Mouse (Mus musculus) CH12.LX (cell line): ENCODE data around the gene Foxred2. TPM values are rescaled to one million over a fixed set of nuclear protein-coding genes. Genes with fewer than 3 reads are reported as not detected.

Experiments
- DNase-seq: peaks from one replicate; pipeline ENCODE4 v3.0.0-alpha.2; 2013; ENCODE audit errors: extremely low read depth
- H3K27ac ChIP-seq: 2 replicates; pipeline ENCODE4 v1.5.1; 2012; ENCODE audit warnings: low read depth, mild to moderate bottlenecking, control low read depth, moderate library complexity; ENCODE audit not compliant: insufficient read depth
- H3K27me3 ChIP-seq: replicated peaks from 2 replicates; pipeline ENCODE3; 2012; ENCODE audit warnings: inconsistent platforms
- H3K36me3 ChIP-seq, 2 experiments: replicated peaks in 1 of 2; 2 replicates each; pipeline versions ENCODE3 to v1.6.1; 2012; ENCODE audit warnings: inconsistent platforms in 1 of 2, low read length in 1 of 2, mild to moderate bottlenecking in 1 of 2, mixed read lengths in 1 of 2, moderate library complexity in 1 of 2; ENCODE audit not compliant: control insufficient read depth in 1 of 2, insufficient read depth in 1 of 2
- H3K4me1 ChIP-seq, 2 experiments: 2 replicates each; pipeline ENCODE4 v1.6.1; 2012; ENCODE audit warnings: inconsistent platforms in 1 of 2, moderate library complexity in 1 of 2; ENCODE audit not compliant: insufficient read depth in 2 of 2, control insufficient read depth in 1 of 2
- H3K4me2 ChIP-seq: 2 replicates; pipeline ENCODE4 v1.6.1; 2012; ENCODE audit warnings: low read depth, mild to moderate bottlenecking, control low read depth; ENCODE audit not compliant: poor library complexity, insufficient read depth, severe bottlenecking
- H3K4me3 ChIP-seq, 3 experiments: fragments of 150-350 bp in 1 of 3; sonication (generic) in 1 of 3; replicated peaks in 1 of 3; 2 replicates each; pipeline versions ENCODE3 to v1.5.1; 2011 to 2012; ENCODE audit warnings: low read depth in 2 of 3, low read length in 2 of 3, mild to moderate bottlenecking in 2 of 3, moderate library complexity in 2 of 3, control low read depth in 1 of 3, improper control_type of control experiment in 1 of 3, inconsistent platforms in 1 of 3, mixed read lengths in 1 of 3; ENCODE audit not compliant: poor library complexity in 1 of 3
- H3K79me2 ChIP-seq: replicated peaks from 2 replicates; pipeline ENCODE4 v1.6.1; 2012; ENCODE audit warnings: mild to moderate bottlenecking, moderate library complexity; ENCODE audit not compliant: control insufficient read depth, poor library complexity, insufficient read depth, severe bottlenecking; ENCODE audit errors: extremely low read depth
- H3K9ac ChIP-seq: 2 replicates; pipeline ENCODE4 v1.6.1; 2012; ENCODE audit warnings: low read depth, mild to moderate bottlenecking, control low read depth, moderate library complexity; ENCODE audit not compliant: insufficient read depth
- H3K9me3 ChIP-seq: replicated peaks from 2 replicates; pipeline ENCODE3; 2012; ENCODE audit warnings: low read length, inconsistent platforms, mixed read lengths
- BHLHE40 ChIP-seq: IDR thresholded peaks from 2 replicates; pipeline ENCODE4 v1.6.1; 2011; ENCODE audit warnings: mild to moderate bottlenecking, low read depth, low read length, improper control_type of control experiment
- CHD1 ChIP-seq: IDR thresholded peaks from 2 replicates; pipeline ENCODE4 v1.6.1; 2012; ENCODE audit warnings: low read depth, low read length, improper control_type of control experiment, inconsistent platforms
- IRF4 ChIP-seq: IDR thresholded peaks from 2 replicates; pipeline ENCODE4 v1.6.1; 2014; ENCODE audit warnings: low read depth, mild to moderate bottlenecking, inconsistent platforms, low read length, improper control_type of control experiment
- JUN ChIP-seq: IDR thresholded peaks from 2 replicates; pipeline ENCODE4 v1.6.1; 2011; ENCODE audit warnings: low read depth, mild to moderate bottlenecking, low read length, improper control_type of control experiment, moderate library complexity; ENCODE audit not compliant: insufficient read depth
- MAX ChIP-seq: IDR thresholded peaks from 2 replicates; pipeline ENCODE4 v1.6.1; 2011; ENCODE audit warnings: low read length, improper control_type of control experiment
- MXI1 ChIP-seq: IDR thresholded peaks from 2 replicates; pipeline ENCODE4 v1.6.1; 2011; ENCODE audit warnings: mild to moderate bottlenecking, low read depth, low read length, improper control_type of control experiment
- NRF1 ChIP-seq: IDR thresholded peaks from 2 replicates; pipeline ENCODE4 v1.6.1; 2014; ENCODE audit warnings: low read depth, mild to moderate bottlenecking, inconsistent platforms, low read length, improper control_type of control experiment, moderate library complexity
- SMC3 ChIP-seq: IDR thresholded peaks from 2 replicates; pipeline ENCODE4 v1.6.1; 2011; ENCODE audit warnings: low read depth, low read length, improper control_type of control experiment
- TBP ChIP-seq: conservative IDR thresholded peaks from 2 replicates; pipeline ENCODE4 v1.6.1; 2011; ENCODE audit warnings: low read depth, low read length, improper control_type of control experiment
- USF1 ChIP-seq: IDR thresholded peaks from 2 replicates; pipeline ENCODE4 v1.6.1; 2014; ENCODE audit warnings: low read depth, mild to moderate bottlenecking, inconsistent platforms, low read length, improper control_type of control experiment
- ZC3H11A ChIP-seq: IDR thresholded peaks from 2 replicates; pipeline ENCODE4 v1.6.1; 2012; ENCODE audit warnings: low read depth, mild to moderate bottlenecking, inconsistent platforms, low read length, improper control_type of control experiment
- ZKSCAN1 ChIP-seq: IDR thresholded peaks from 2 replicates; pipeline ENCODE4 v1.6.1; 2012; ENCODE audit warnings: low read depth, inconsistent platforms, low read length, improper control_type of control experiment, borderline replicate concordance
- dilution Hi-C: fragments of 300-500 bp; cut with MboI; formaldehyde crosslinking; loops from 2 replicates; pipeline ENCODE4 v1.14.3; 2020; ENCODE audit warnings: low sequenced_read_pairs; ENCODE audit not compliant: extremely low pct_unique_long_range_greater_than_20kb, extremely low pct_ligation_motif_present
- in situ Hi-C: fragments of 300-500 bp; cut with MboI; formaldehyde crosslinking; loops from 3 replicates; pipeline ENCODE4 v1.14.3; 2019; ENCODE audit warnings: low sequenced_read_pairs, low pct_ligation_motif_present, low pct_unique_long_range_greater_than_20kb, mixed read lengths
- polyA plus RNA-seq: library from polyadenylated mRNA; unstranded; fragments of >175 nt; gene quantifications from 2 replicates; pipeline ENCODE4 v1.2.1, GENCODE M21; 2012; ENCODE audit warnings: low read depth; ENCODE audit not compliant: insufficient read length
- total RNA-seq, 2 experiments: library from RNA; depleted of rRNA; stranded (reverse); fragments of 300-350 nt in 1 of 2; fragments of >200 nt in 1 of 2; gene quantifications; 2 replicates each; pipeline ENCODE4 v1.2.3; 2012 to 2014

The Foxred2 gene
- total RNA-seq (2012; rRNA removed) (0.17 and 0.59 TPM in 2 replicates), total RNA-seq (2014; rRNA removed) (0.39 and 0.41 TPM in 2 replicates), polyA plus RNA-seq (0.18 and 0.43 TPM in 2 replicates)

DNA sequence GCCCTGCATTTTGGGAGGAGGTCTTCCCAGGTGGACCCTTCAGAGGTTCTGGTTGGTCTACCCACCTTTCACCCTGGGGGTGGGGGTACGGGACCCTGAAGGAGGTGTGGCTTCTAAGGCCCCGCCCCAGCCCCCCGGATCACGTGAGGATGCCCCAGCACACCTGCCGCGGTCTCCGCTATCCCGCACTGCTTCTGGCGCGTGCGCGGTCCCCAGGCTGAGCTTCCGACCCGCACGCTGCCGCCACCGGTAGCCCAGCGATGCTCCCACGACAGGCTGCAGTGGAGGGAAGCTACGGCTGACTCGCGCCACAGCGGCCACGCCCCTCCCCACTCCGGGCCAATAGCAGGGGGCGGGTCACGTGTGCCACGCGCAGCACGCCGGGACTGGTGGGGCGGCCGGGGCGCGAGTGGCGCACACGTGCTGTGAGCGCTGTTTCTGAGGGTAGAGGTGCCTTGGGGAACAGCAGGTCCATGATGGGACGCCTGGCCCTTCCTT, at the start of gene Foxred2:
Gene Foxred2, minus strand, starts transcription at position 319 of the 498 bp plus-strand sequence.
- TF ChIP-seq CHD1, result no peak
- no peak for TF ChIP-seq SMC3
- TF ChIP-seq MAX, result peak; percentile 53; the same call in 1 of the 2 replicates
- peak; percentile 49 for TF ChIP-seq USF1
- no peak for TF ChIP-seq MXI1
- TF ChIP-seq BHLHE40, result peak; percentile 68
- TF ChIP-seq NRF1, result no peak
- no peak for TF ChIP-seq JUN
- no peak for TF ChIP-seq ZC3H11A
- H3K27ac ChIP-seq, result no peak within 1 kb of the TSS
- H3K79me2 ChIP-seq, result no peaks in the 10 kb centered on the region
- peaks cover 33 to 35% of the 10 kb centered on the region in 2 experiments for H3K36me3 ChIP-seq
- H3K4me3 ChIP-seq, result peak within 1 kb of the TSS in 1 of 3 experiments; percentile 22
- peaks cover 4% of the 10 kb centered on the region for H3K9me3 ChIP-seq
- in situ Hi-C loops (loop anchor here (25.0 kb wide), 1 partner anchor 581 kb away; the partner anchor contains the start of genes C1qtnf6 and Sstr3), dilution Hi-C loops (no loop called here)
- no peak for DNase-seq
- no peak within 1 kb of the TSS for H3K4me2 ChIP-seq
- no peak within 1 kb of the TSS for H3K9ac ChIP-seq
- no peaks in the 10 kb centered on the region for H3K27me3 ChIP-seq
- H3K4me1 ChIP-seq, result peaks cover 0 to 3% of the 10 kb centered on the region in 2 experiments; a peak in 1 of 4 replicates

DNA sequence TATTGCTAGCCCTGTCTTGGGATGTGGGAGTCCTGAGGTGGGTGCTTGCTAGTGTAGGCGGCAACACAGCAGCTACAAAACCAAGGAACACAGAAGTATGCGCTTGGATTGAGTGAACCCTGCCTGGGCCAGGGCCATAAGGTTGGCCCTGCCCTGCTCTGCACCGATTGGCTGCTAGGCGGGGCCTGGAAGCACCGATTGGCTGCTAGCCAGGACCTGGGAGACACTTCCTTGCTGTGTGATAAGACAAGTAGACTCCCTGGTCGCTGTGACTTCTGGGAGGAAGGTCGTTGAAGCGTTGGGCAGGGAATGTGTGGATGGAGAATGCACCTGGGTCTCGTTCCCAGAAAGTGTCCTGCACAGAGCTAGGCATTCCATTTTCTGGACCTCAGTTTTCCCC, 47.4 kb upstream of the Foxred2 start:
- no peak for TF ChIP-seq BHLHE40
- TF ChIP-seq NRF1, result no peak
- no peak for TF ChIP-seq TBP
- no peak for TF ChIP-seq ZKSCAN1
- no peak for TF ChIP-seq USF1
- TF ChIP-seq IRF4, result no peak
- Histone ChIP-seq H3K4me3 (no peak overlapping the region), H3K4me1 (no peaks in the 10 kb centered on the region)

More for the DNA sequence above, 47.4 kb upstream of the Foxred2 start:
- no peaks in the 10 kb centered on the region for H3K79me2 ChIP-seq
- in situ Hi-C loops (loop anchor here (10.0 kb wide), 1 partner anchor 151 kb away; no protein-coding TSS in a partner anchor), dilution Hi-C loops (no loop called here)
- no peaks in the 10 kb centered on the region for H3K9me3 ChIP-seq
- no peak overlapping the region for H3K9ac ChIP-seq
- peak; percentile 9 for DNase-seq
- peaks cover 92% of the 10 kb centered on the region for H3K27me3 ChIP-seq
- no peaks in the 10 kb centered on the region for H3K36me3 ChIP-seq
- no peak overlapping the region for H3K4me2 ChIP-seq
- H3K27ac ChIP-seq, result no peak overlapping the region
